Mouse (Mus musculus): ENCODE data around the gene Rsrc1.

DNA sequence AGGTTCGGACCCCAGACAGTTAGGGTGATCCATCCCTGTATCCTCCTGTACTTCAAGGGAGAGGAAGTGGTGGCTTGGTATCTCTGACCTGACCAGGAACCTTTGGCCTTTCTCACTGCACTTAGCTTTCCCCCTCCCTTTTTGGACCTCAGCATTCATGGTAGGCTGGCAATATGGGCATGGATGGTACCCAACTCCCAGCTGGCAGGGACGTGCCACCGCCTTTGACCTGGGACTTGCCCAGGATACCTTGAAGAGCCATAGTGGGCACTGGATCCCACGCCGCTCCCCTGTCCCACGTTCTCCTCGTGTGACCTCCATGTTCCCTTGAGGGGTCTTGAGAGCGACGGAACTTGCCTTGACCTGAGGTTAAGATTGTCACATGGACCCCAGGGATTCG is 10.9 kb upstream of the Rsrc1 start:
- TF ChIP-seq POLR2A (IDR thresholded peaks at IDR 0.05; ENCODE audit: borderline replicate concordance, low read depth, low read length) (no peak), CTCF (IDR thresholded peaks at IDR 0.05; ENCODE audit: low read depth, low read length) (no peak)

Data from bone marrow macrophage, adult 2 months (primary cell).